Mouse (Mus musculus) embryonic facial prominence, embryonic 14.5 days (tissue): ENCODE data around the gene Zkscan17. TPM values are rescaled to one million over a fixed set of nuclear protein-coding genes. Genes with fewer than 3 reads are reported as not detected.

Experiments used
- ATAC-seq: fragments of 200-750 bp; cut with Nextera tagmentation; 2 replicates; pipeline ENCODE4 v1.8.0; 2017; ENCODE audit warnings: low read depth, moderate number of reproducible peaks, moderate TSS enrichment
- DNase-seq: peaks from one replicate; pipeline ENCODE4 v3.0.0-alpha.2; 2015; ENCODE audit warnings: low spot score
- H3K27ac ChIP-seq: fragments of 300-500 bp; sonication (generic); replicated peaks from 2 replicates; pipeline ENCODE4 v1.5.1; 2014; ENCODE audit warnings: low read depth, mild to moderate bottlenecking, low read length, moderate library complexity
- H3K27me3 ChIP-seq: fragments of 300-500 bp; sonication (generic); replicated peaks from 2 replicates; pipeline ENCODE4 v1.6.1; 2014; ENCODE audit warnings: low read length; ENCODE audit not compliant: control insufficient read depth, insufficient read depth
- H3K36me3 ChIP-seq: fragments of 300-500 bp; sonication (generic); 2 replicates; pipeline ENCODE4 v1.6.1; 2014; ENCODE audit warnings: low read length, mixed read lengths; ENCODE audit not compliant: control insufficient read depth, insufficient read depth
- H3K4me1 ChIP-seq: fragments of 300-500 bp; sonication (generic); 2 replicates; pipeline ENCODE4 v1.6.1; 2014; ENCODE audit warnings: antibody characterized with exemption, low read length; ENCODE audit not compliant: control insufficient read depth, insufficient read depth
- H3K4me2 ChIP-seq: fragments of 300-500 bp; sonication (generic); 2 replicates; pipeline ENCODE4 v1.6.1; 2014; ENCODE audit warnings: low read depth, mild to moderate bottlenecking, low read length, moderate library complexity, mixed read lengths
- H3K4me3 ChIP-seq: fragments of 300-500 bp; sonication (generic); 2 replicates; pipeline ENCODE4 v1.5.1; 2014; ENCODE audit warnings: low read depth, mild to moderate bottlenecking, low read length
- H3K9ac ChIP-seq: fragments of 300-500 bp; sonication (generic); 2 replicates; pipeline ENCODE4 v1.6.1; 2014; ENCODE audit warnings: low read depth, mild to moderate bottlenecking, low read length, moderate library complexity, mixed read lengths
- H3K9me3 ChIP-seq: fragments of 300-500 bp; sonication (generic); 2 replicates; pipeline ENCODE4 v1.6.1; 2016; ENCODE audit warnings: low read length; ENCODE audit not compliant: control insufficient read depth
- WGBS: fragments of 180-500 bp; shearing (Covaris S2); extraction: QIAGEN DNeasy Blood & Tissue Kit; methylation state at CpG from one replicate; pipeline ENCODE4 v1.1.7; 2014; 5-methylcytosine and 5-hydroxymethylcytosine counted together
- polyA plus RNA-seq: library from polyadenylated mRNA; unstranded; fragments of >200 nt; fragmentation: Nextera tagmentation; extraction: Ambion mirVana; gene quantifications from 2 replicates; pipeline ENCODE4 v1.2.1, GENCODE M21; 2014

Zkscan17 gene
- polyA plus RNA-seq, 1 experiment from 2014 or later = 17.1 TPM

- no peak overlapping the region for H3K4me2 ChIP-seq
- 98% methylated on average over 2 of the region's 2 CpGs for WGBS
- H3K27me3 ChIP-seq = no peaks in the 10 kb centered on the region
- H3K27ac ChIP-seq = no peak overlapping the region
- H3K4me3 ChIP-seq = no peak overlapping the region
- peaks cover 78% of the 10 kb centered on the region for H3K36me3 ChIP-seq
- peaks cover 38% of the 10 kb centered on the region for H3K9me3 ChIP-seq
- DNase-seq (no peak), ATAC-seq (no peak)
- no peak overlapping the region for H3K9ac ChIP-seq
- H3K4me1 ChIP-seq = no peaks in the 10 kb centered on the region
Observed at GRCm38 (mm10) chr11:59460459-59460858, 66.1 kb downstream of the Zkscan17 start.

DNA sequence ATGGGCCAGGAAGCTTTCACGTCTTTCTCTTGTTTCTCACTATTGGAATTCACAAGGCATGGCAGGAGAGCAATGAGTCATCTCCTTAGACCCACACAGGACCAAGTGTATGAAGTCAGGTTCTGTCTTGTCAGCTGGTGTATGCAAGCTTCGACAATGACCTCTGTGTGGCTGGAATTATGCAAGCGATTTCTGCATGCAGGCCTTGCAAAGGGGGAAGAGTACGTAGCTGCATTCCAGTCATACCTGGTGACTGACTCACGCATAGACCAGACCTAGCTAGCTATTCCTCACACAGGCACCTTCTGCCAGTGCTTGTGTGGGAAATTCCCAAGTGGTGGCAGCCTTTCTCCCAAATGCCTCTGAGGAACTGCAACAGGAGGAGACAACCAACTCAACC is 67.6 kb downstream of the Zkscan17 start:
- ATAC-seq = peak; percentile 94
- WGBS = 26% methylated on average over 5 of the region's 5 CpGs
- peaks cover 81% of the 10 kb centered on the region for H3K36me3 ChIP-seq
- no peak overlapping the region for H3K4me2 ChIP-seq
- H3K9me3 ChIP-seq = peaks cover 24% of the 10 kb centered on the region
- no peaks in the 10 kb centered on the region for H3K4me1 ChIP-seq
- no peaks in the 10 kb centered on the region for H3K27me3 ChIP-seq
- peak; percentile 93 for DNase-seq
- H3K4me3 ChIP-seq = no peak overlapping the region
- no peak overlapping the region for H3K9ac ChIP-seq
- peak overlapping the region; percentile 52 for H3K27ac ChIP-seq

- WGBS = 79% methylated on average over 2 of the region's 2 CpGs
- no peak for ATAC-seq
- peaks cover 72% of the 10 kb centered on the region for H3K36me3 ChIP-seq
Observed at GRCm38 (mm10) chr11:59456891-59457290, 69.7 kb downstream of the Zkscan17 start.

GRCm38 (mm10) chr11:59456346-59456745 is 70.2 kb downstream of the Zkscan17 start:
- Histone ChIP-seq H3K27me3 (no peaks in the 10 kb centered on the region), H3K36me3 (peaks cover 68% of the 10 kb centered on the region), H3K4me3 (no peak overlapping the region), H3K4me2 (no peak overlapping the region), H3K27ac (no peak overlapping the region), H3K9me3 (0 out of 2 replicates have a peak, but pooled peaks cover 1% of the 10 kb centered on the region), H3K9ac (no peak overlapping the region), H3K4me1 (no peaks in the 10 kb centered on the region; the same call in 1 of the 2 replicates)
- 94% methylated on average over 2 of the region's 2 CpGs for WGBS
- DNase-seq (no peak), ATAC-seq (no peak)

More at GRCm38 (mm10) chr11:59456891-59457290, 69.7 kb downstream of the Zkscan17 start:
- Histone ChIP-seq H3K9ac (no peak overlapping the region), H3K27ac (no peak overlapping the region), H3K27me3 (no peaks in the 10 kb centered on the region), H3K4me2 (no peak overlapping the region), H3K4me1 (no peaks in the 10 kb centered on the region), H3K9me3 (0 out of 2 replicates have a peak, but pooled peaks cover 3% of the 10 kb centered on the region), H3K4me3 (no peak overlapping the region)
- DNase-seq = no peak

- Histone ChIP-seq H3K4me2 (peak within 1 kb of the TSS; percentile 79), H3K27ac (peak within 1 kb of the TSS; percentile 67), H3K4me1 (peaks cover 17% of the 10 kb centered on the region), H3K9me3 (no peaks in the 10 kb centered on the region), H3K4me3 (peak within 1 kb of the TSS; percentile 66), H3K9ac (peak within 1 kb of the TSS; percentile 75), H3K27me3 (no peaks in the 10 kb centered on the region), H3K36me3 (peaks cover 37% of the 10 kb centered on the region)
- DNase-seq (no peak), ATAC-seq (no peak)
- 79% methylated on average over 4 of the region's 4 CpGs for WGBS
Observed at GRCm38 (mm10) chr11:59451086-59451485, 75.5 kb downstream of the Zkscan17 start, which contains the start of gene Snap47. TSS of gene Snap47 (minus strand) at chr11:59451186.

- peak; percentile 12 for DNase-seq
- H3K36me3 ChIP-seq = peaks cover 33% of the 10 kb centered on the region
- peaks cover 17% of the 10 kb centered on the region for H3K4me1 ChIP-seq
- peak overlapping the region; percentile 79 for H3K4me2 ChIP-seq
- H3K9ac ChIP-seq = peak overlapping the region; percentile 75
- under 1% methylated on average over 36 of the region's 38 CpGs for WGBS
- peak; percentile 56 for ATAC-seq
- no peaks in the 10 kb centered on the region for H3K27me3 ChIP-seq
- peak overlapping the region; percentile 66 for H3K4me3 ChIP-seq
- peak overlapping the region; percentile 67 for H3K27ac ChIP-seq
- no peaks in the 10 kb centered on the region for H3K9me3 ChIP-seq
Observed at GRCm38 (mm10) chr11:59450230-59450771, 76.2 kb downstream of the Zkscan17 start.

GRCm38 (mm10) chr11:59449741-59450229 is 76.8 kb downstream of the Zkscan17 start, which contains the start of gene Jmjd4:
TSS of gene Jmjd4 (plus strand) at chr11:59450045.
- ATAC-seq (peak; percentile 98), DNase-seq (peak; percentile 94)
- H3K36me3 ChIP-seq = peaks cover 28% of the 10 kb centered on the region
- peak within 1 kb of the TSS; percentile 66 for H3K4me3 ChIP-seq
- peak within 1 kb of the TSS; percentile 75 for H3K9ac ChIP-seq
- WGBS = 0% methylated on average over 16 of the region's 40 CpGs
- H3K27me3 ChIP-seq = no peaks in the 10 kb centered on the region
- no peaks in the 10 kb centered on the region for H3K9me3 ChIP-seq
- H3K4me2 ChIP-seq = peak within 1 kb of the TSS; percentile 79
- peaks cover 17% of the 10 kb centered on the region for H3K4me1 ChIP-seq
- H3K27ac ChIP-seq = peak within 1 kb of the TSS; percentile 67

- H3K4me1 ChIP-seq = no peaks in the 10 kb centered on the region
- H3K4me3 ChIP-seq = no peak overlapping the region
- no peak overlapping the region for H3K27ac ChIP-seq
- H3K27me3 ChIP-seq = no peaks in the 10 kb centered on the region
- no peaks in the 10 kb centered on the region for H3K9me3 ChIP-seq
- H3K4me2 ChIP-seq = no peak overlapping the region
- H3K36me3 ChIP-seq = peaks cover 15% of the 10 kb centered on the region
- DNase-seq (no peak), ATAC-seq (no peak)
- H3K9ac ChIP-seq = no peak overlapping the region
Observed at GRCm38 (mm10) chr11:59443102-59443501, 83.4 kb downstream of the Zkscan17 start.

- no peaks in the 10 kb centered on the region for H3K27me3 ChIP-seq
- no peak overlapping the region for H3K4me2 ChIP-seq
- H3K36me3 ChIP-seq = peaks cover 35% of the 10 kb centered on the region
- 94% methylated on average over 12 of the region's 12 CpGs for WGBS
- no peaks in the 10 kb centered on the region for H3K4me1 ChIP-seq
- ATAC-seq (no peak), DNase-seq (no peak)
- H3K9ac ChIP-seq = no peak overlapping the region
- H3K27ac ChIP-seq = no peak overlapping the region
- H3K4me3 ChIP-seq = no peak overlapping the region
- H3K9me3 ChIP-seq = peaks cover 9% of the 10 kb centered on the region; the same call in 1 of the 2 replicates
Observed at GRCm38 (mm10) chr11:59437954-59438353, 88.6 kb downstream of the Zkscan17 start.
